Mouse (Mus musculus) hindbrain, postnatal 0 days (tissue): ENCODE results near the gene Ccnk. TPM values are rescaled to one million over a fixed set of nuclear protein-coding genes. Genes with fewer than 3 reads are reported as not detected.
A peak's percentile ranks its signal among the peaks of the same experiment; 100 is the strongest.

Source experiments
- ATAC-seq: fragments of 200-750 bp; cut with Nextera tagmentation; 2 replicates; pipeline ENCODE4 v1.8.0; 2017; ENCODE audit warnings: mild to moderate bottlenecking, moderate TSS enrichment, moderate library complexity
- DNase-seq: peaks from one replicate; pipeline ENCODE4 v3.0.0-alpha.2; 2015; ENCODE audit warnings: low spot score
- H3K27ac ChIP-seq: fragments of 300-500 bp; sonication (generic); 2 replicates; pipeline ENCODE4 v1.5.1; 2014; ENCODE audit warnings: mild to moderate bottlenecking
- H3K27me3 ChIP-seq: fragments of 300-500 bp; sonication (generic); 2 replicates; pipeline ENCODE4 v1.6.1; 2014; ENCODE audit warnings: low read length, mixed read lengths; ENCODE audit not compliant: insufficient read depth
- H3K36me3 ChIP-seq: fragments of 300-500 bp; sonication (generic); 2 replicates; pipeline ENCODE4 v1.6.1; 2014; ENCODE audit warnings: low read length, mixed read lengths; ENCODE audit not compliant: insufficient read depth
- H3K4me1 ChIP-seq: fragments of 300-500 bp; sonication (generic); 2 replicates; pipeline ENCODE4 v1.6.1; 2014; ENCODE audit warnings: antibody characterized with exemption, low read length, mixed read lengths; ENCODE audit not compliant: insufficient read depth
- H3K4me2 ChIP-seq: fragments of 300-500 bp; sonication (generic); 2 replicates; pipeline ENCODE4 v1.6.1; 2014; ENCODE audit warnings: low read depth, mild to moderate bottlenecking, low read length, moderate library complexity, mixed read lengths
- H3K4me3 ChIP-seq: fragments of 300-500 bp; sonication (generic); 2 replicates; pipeline ENCODE4 v1.5.1; 2014; ENCODE audit warnings: low read length
- H3K9ac ChIP-seq: fragments of 300-500 bp; sonication (generic); replicated peaks from 2 replicates; pipeline ENCODE4 v1.6.1; 2014; ENCODE audit warnings: mild to moderate bottlenecking, low read length, moderate library complexity, mixed read lengths
- H3K9me3 ChIP-seq: fragments of 300-500 bp; sonication (generic); 2 replicates; pipeline ENCODE4 v1.6.1; 2016; ENCODE audit warnings: low read length, mixed read lengths
- CTCF ChIP-seq: IDR thresholded peaks from 2 replicates; pipeline ENCODE4 v1.5.1; 2016; ENCODE audit warnings: antibody characterized with exemption, control low read depth, low read depth
- WGBS: fragments of 180-500 bp; shearing (Covaris S2); extraction: QIAGEN DNeasy Blood & Tissue Kit; methylation state at CpG from one replicate; pipeline ENCODE4 v1.1.7; 2014; 5-methylcytosine and 5-hydroxymethylcytosine counted together
- polyA plus RNA-seq: library from polyadenylated mRNA; unstranded; fragments of >200 nt; fragmentation: Nextera tagmentation; extraction: Ambion mirVana; gene quantifications from 2 replicates; pipeline ENCODE4 v1.2.1, GENCODE M21; 2015
- total RNA-seq: library from RNA; depleted of rRNA; stranded (reverse); fragments of >200 nt; gene quantifications from 2 replicates; pipeline ENCODE4 v1.2.3, GENCODE M21; 2014

Gene Ccnk
- total and polyA plus RNA-seq, 2 experiments from 2014 or later = 2.8 to 8.0 TPM

- H3K27me3 ChIP-seq = no peaks in the 10 kb centered on the region
- no peaks in the 10 kb centered on the region for H3K9me3 ChIP-seq
- no peak overlapping the region for H3K9ac ChIP-seq
- no peak overlapping the region for H3K4me2 ChIP-seq
- TF ChIP-seq CTCF = no peak
- peaks cover 3% of the 10 kb centered on the region; the same call in 1 of the 2 replicates for H3K4me1 ChIP-seq
- H3K27ac ChIP-seq = no peak overlapping the region
- DNase-seq (no peak), ATAC-seq (no peak)
- no peak overlapping the region for H3K4me3 ChIP-seq
- no peaks in the 10 kb centered on the region for H3K36me3 ChIP-seq
Observed at GRCm38 (mm10) chr12:108171336-108171735, 8.0 kb upstream of the Ccnk start.

DNA sequence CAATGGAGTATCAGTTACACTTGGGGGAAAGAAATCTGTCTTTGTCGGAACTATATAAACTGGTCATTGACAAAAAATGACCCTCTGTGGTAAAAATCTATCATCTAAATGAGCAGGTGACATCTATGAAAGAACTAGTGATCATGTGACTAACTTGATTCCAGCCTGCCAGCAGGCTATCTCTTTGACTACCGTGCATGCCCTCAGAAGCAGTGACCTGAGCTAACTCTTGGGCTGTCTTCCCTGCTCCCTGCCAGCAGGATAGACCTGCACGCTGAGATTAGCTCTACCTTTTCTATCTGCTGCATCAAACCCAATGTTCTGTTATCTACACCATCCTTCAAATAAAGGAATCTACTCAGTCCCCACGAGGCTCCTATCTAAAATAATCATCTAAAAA lies 6.7 kb upstream of the Ccnk start:
- no peak overlapping the region for H3K27ac ChIP-seq
- WGBS = 50% methylated on average over 4 of the region's 4 CpGs
- TF ChIP-seq CTCF = no peak
- H3K9ac ChIP-seq = no peak overlapping the region
- ATAC-seq = no peak
- H3K4me1 ChIP-seq = peaks cover 9% of the 10 kb centered on the region
- no peaks in the 10 kb centered on the region for H3K9me3 ChIP-seq
- no peak overlapping the region for H3K4me2 ChIP-seq
- no peaks in the 10 kb centered on the region for H3K27me3 ChIP-seq
- DNase-seq = no peak
- H3K36me3 ChIP-seq = no peaks in the 10 kb centered on the region
- no peak overlapping the region for H3K4me3 ChIP-seq

DNA sequence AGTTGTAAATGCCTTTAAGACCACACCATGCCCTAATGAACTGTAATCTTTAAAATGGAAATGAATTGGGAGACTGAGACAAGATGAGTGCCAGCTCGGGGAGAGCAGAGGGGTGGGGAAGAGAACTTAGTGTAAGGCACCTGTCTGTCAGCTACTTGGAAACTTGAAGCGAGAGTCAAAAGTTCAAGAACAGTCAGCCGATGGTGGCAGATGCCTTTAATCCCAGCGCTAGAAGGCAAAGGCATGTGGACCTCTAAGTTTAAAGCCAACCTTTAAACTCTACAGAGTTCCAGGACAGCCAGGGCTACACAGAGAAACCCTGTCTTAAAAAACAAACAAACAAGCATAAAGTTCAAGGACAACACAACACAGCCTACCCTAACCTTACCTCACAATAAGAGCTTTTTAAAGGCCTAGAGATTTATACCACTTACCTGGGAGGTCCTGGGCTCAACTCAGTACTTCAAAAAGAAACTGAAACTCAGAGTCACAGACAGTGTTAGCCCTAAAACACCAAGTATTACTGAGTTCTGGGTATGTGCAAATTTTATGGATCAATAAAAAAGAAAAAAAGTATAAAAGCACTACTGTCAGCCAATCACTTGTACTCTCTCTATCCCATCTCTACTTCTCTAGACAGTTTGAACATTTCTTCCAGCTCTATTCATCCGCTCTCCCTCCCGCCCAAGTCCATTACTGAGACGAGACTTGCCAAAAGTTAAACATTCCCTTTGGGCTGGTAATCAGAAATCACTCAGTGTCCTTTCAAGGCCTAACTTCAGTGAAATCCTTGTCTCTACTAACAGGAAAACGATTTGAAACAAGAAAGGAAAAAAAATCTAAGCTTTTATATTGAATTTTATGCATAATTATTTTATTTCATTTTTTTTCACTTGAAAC lies 4.5 kb upstream of the Ccnk start:
- ATAC-seq = no peak
- Histone ChIP-seq H3K4me3 (no peak overlapping the region), H3K4me2 (no peak overlapping the region), H3K9me3 (no peaks in the 10 kb centered on the region), H3K27me3 (no peaks in the 10 kb centered on the region), H3K27ac (no peak overlapping the region), H3K36me3 (no peaks in the 10 kb centered on the region), H3K4me1 (peaks cover 10% of the 10 kb centered on the region), H3K9ac (no peak overlapping the region)
- DNase-seq = no peak
- 72% methylated on average over 8 of the region's 8 CpGs for WGBS
- no peak for TF ChIP-seq CTCF

- 70% methylated on average over 3 of the region's 3 CpGs for WGBS
Observed at GRCm38 (mm10) chr12:108176366-108176765, 3.0 kb upstream of the Ccnk start.

GRCm38 (mm10) chr12:108178331-108179245 lies 791 bp upstream of the Ccnk start:
- peak; percentile 58 for ATAC-seq
- no peak for TF ChIP-seq CTCF
- WGBS = under 1% methylated on average over 78 of the region's 103 CpGs

More at GRCm38 (mm10) chr12:108176366-108176765, 3.0 kb upstream of the Ccnk start:
- ATAC-seq = no peak
- Histone ChIP-seq H3K36me3 (no peaks in the 10 kb centered on the region), H3K4me3 (no peak overlapping the region), H3K9me3 (no peaks in the 10 kb centered on the region), H3K9ac (no peak overlapping the region), H3K27ac (no peak overlapping the region), H3K4me2 (no peak overlapping the region), H3K27me3 (no peaks in the 10 kb centered on the region), H3K4me1 (peaks cover 15% of the 10 kb centered on the region)
- TF ChIP-seq CTCF = no peak
- no peak for DNase-seq

GRCm38 (mm10) chr12:108179246-108179320 lies 296 bp upstream of the Ccnk start, which contains the start of gene Setd3:
TSS of gene Setd3 (minus strand) at chr12:108179314.
- ATAC-seq (no peak), DNase-seq (no peak)
- H3K36me3 ChIP-seq = peaks cover 8% of the 10 kb centered on the region; the same call in 1 of the 2 replicates
- no peak for TF ChIP-seq CTCF
- H3K4me1 ChIP-seq = peaks cover 15% of the 10 kb centered on the region
- no peaks in the 10 kb centered on the region for H3K9me3 ChIP-seq
- no peaks in the 10 kb centered on the region for H3K27me3 ChIP-seq
- WGBS = 2% methylated on average over 9 of the region's 9 CpGs
- peak within 1 kb of the TSS; percentile 99 for H3K4me2 ChIP-seq
- H3K9ac ChIP-seq = peak within 1 kb of the TSS; percentile 95
- peak within 1 kb of the TSS; percentile 92 for H3K27ac ChIP-seq
- H3K4me3 ChIP-seq = peak within 1 kb of the TSS; percentile 99

More at GRCm38 (mm10) chr12:108178331-108179245, 791 bp upstream of the Ccnk start:
- peak overlapping the region; percentile 99 for H3K4me2 ChIP-seq
- peak overlapping the region; percentile 92 for H3K27ac ChIP-seq
- no peaks in the 10 kb centered on the region for H3K27me3 ChIP-seq
- H3K4me1 ChIP-seq = peaks cover 15% of the 10 kb centered on the region
- peak overlapping the region; percentile 99 for H3K4me3 ChIP-seq
- peak; percentile 65 for DNase-seq
- H3K9ac ChIP-seq = peak overlapping the region; percentile 95
- no peaks in the 10 kb centered on the region for H3K9me3 ChIP-seq
- H3K36me3 ChIP-seq = peaks cover 8% of the 10 kb centered on the region; the same call in 1 of the 2 replicates
